Mouse (Mus musculus) adrenal gland, postnatal 10 days (tissue): ENCODE measurements around the gene Vhl. TPM values are rescaled to one million over a fixed set of nuclear protein-coding genes. Genes with fewer than 3 reads are reported as not detected.
"Not testable (repeated sequence)": the region's sequence is repeated elsewhere in the genome, so short reads cannot be mapped to it uniquely, and the experiment has no call there.

Experiments
- DNase-seq: peaks from one replicate; pipeline ENCODE4 v3.0.0; 2021; ENCODE audit warnings: mixed read lengths
- total RNA-seq, 2 experiments: library from RNA; stranded (reverse); gene quantifications; 2 replicates each; pipeline ENCODE4 v1.2.3; 2021

Vhl gene
- total RNA-seq, 2 experiments from 2014 or later = 24.7 to 26.3 TPM

DNA sequence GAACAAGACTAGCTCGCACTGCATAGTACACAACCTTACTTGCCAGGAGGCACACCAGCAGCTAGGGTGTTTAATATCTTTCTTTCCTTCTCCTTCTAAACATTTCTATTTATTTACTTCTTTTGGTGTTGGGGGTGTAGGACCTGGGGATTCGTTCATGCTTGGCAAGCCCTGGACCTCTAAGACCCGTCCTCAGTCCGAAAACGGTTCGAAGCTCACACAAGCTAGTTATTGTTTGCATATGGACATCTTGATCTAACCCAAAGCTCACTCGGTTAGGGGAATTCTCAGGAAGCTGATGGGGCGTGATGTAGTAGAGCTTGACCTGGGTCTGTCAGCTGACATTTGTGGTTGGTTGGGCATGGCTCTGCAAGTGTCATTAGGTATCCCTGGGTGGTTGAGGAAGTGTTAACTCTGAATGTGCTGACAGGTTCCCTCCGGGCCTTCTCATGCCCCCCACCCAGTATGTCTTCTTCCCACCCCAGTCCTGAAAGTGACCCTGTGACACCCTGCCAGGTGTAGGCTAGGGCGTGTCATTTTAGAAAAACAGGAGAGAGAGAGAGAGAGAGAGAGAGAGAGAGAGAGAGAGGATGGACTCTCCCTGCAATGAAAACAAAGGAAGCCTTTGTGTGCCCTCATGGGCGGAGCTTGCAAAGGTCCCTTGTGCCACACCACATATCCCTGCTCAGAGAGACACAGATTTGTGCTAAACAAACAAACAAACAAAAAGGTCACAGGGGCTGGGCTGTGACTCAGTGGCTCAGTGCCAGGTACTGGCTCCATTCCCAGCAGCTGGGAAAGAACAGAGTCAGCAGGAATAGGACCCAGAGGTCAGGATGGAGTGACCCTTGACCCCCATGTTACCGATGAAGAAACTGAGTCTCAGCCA lies 37.8 kb downstream of the Vhl start:
- peak; percentile 81 for DNase-seq

DNA sequence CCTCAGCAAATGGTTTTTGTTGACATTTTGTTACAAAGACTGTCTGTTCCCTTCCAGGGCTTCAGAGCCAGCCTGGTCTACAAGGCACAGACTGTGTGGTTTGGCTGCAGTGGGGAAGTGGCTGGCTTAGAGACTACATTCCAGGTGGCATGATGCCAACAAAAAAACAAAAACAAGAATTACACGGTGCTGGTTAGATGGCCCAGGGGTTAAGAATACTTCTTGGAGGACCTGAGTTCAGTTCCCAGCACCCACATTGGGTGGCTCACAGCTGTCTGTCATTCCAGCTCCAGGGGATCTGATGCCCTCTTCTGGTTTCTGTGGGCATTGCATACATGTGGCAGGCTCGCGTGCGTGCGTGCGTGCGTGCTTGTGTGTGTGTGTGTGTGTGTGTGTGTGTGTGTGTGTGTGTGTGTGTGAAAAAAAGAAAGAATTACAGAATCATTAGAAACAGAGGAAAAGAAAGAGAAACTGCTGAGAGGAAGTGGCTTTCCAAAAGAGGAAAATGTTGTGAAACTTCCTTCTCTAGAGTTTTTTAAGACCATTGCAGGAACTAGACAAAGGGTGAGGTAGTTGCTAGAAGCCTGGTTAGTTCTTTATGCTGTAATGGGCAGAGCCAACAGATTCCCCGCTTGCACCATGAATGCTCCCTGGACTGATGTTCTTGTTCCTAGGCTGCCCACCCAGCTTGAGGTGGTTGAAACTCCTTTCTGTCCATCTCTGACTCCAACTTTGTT lies 39.4 kb downstream of the Vhl start:
- no peak for DNase-seq

DNA sequence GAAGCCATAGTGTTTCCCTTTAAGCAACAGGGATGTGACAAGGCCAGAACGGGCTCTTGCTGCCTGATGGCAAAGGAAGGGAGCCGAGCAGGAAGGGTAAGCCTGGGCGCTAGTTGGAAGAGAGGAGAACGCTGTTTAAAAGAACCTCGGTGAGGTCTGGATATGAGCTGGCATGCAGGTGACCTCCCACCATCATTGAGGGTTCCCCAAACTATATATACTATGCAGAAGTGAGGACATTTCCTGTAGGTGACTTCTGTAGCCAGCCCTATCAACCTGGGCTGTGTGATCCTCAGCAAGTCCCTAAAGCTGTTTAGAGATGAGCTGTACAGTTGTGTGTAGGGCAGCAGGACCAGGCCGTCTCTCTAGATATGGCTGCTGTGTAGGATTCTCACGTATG lies 40.5 kb downstream of the Vhl start:
- DNase-seq = no peak

DNA sequence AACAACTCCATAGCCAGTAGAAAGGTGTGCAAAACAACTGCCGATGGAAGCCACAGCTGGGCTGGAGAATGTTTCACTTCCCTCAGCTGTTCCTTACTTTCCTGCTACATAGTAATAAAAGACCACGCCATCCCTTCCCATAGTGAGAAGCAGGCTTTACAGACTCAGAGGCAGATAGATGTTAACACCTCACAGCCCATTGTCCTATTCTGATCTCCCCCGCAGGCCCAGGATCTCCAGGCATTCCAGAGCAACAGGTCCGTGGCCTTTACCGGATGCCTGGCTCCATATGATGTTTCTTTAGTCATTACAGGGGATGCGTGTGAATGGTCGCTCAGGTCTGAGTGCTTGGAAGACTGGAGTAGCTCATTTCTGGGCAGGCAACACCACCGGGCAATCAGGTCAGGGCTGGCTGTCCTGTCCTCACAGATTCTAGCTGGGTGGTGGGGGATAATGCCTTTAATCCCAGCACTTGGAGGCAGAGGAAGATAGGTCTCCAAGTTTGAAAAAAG lies 43.9 kb downstream of the Vhl start:
- no peak for DNase-seq

DNA sequence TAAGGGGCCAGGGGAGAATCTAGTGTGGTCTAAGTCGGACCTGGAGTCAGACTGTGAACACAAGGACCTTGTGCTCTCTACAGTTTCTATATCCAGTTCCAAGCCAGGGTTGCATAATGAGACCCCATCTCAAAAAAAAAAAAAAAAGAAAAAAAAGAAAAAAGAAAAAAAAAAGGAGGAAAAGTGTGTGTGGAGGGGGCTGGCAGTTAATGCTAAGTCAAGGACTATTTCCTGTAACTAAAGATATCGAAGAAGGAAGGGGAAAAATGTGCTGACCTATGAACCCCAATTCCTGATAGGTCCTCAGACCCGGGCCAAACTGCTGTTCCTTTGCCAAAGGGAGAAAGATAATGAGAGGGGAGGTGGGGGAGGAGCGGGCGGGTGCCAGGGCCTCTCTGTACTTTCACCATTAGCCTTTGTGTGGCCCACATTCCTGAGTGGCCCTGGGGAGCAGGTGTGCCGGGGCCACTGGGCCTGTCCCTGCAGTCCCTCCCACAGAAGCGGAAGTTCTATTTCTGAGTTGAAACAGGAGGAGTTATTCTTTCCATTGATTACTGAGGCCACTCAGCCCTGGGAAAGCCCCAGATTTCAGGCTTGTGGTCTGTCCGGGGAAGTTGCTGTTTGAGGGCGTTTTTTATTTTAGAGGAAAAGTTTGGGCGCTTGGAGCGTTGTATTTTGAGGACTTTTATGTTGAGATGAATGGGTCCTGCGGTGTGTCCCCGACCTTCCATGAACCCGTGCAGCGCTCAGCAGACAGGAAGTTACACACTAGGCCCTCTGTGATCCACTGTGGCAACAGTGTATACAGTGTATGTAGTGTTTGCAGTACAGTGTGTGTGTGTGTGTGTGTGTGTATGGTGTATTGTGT lies 44.8 kb downstream of the Vhl start:
- peak; percentile 55 for DNase-seq

DNA sequence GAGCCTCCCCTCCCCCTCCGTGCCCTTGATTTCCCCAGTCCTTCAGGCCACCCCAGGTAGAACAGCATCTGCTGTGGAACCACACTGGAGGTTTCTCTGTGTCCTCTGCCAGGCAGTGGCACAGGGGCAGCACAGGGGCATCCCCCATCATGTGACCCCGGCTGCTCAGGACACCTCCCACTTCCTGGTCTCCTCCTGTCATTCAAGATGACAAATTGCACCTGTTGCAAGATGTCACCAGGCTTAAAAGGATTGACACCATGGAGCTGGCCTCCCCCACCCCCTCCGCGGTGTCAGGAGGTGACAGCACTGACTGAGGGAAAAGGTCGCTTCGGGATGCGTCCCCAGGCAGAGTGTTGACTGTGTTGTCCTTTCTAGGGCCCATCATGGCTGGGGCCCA lies 46.1 kb downstream of the Vhl start:
- no peak for DNase-seq

DNA sequence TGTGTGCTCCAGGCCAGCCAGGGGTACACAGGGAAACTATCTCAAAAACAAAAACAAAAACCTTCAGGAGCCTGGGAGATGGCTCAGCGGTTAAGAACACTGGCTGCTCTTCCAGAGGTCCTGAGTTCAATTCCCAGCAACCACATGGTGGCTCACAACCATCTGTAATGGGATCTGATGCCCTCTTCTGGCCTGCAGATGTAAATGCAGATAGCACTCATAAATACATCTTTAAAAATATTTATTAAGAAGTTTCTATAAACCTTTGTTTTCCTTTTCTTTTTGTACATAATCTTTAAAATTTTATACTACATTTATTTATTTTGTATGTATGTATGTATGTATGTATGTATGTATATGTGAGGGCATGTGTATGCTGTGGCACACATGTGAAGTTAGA lies 48.3 kb downstream of the Vhl start:
- not testable (repeated sequence) for DNase-seq

DNA sequence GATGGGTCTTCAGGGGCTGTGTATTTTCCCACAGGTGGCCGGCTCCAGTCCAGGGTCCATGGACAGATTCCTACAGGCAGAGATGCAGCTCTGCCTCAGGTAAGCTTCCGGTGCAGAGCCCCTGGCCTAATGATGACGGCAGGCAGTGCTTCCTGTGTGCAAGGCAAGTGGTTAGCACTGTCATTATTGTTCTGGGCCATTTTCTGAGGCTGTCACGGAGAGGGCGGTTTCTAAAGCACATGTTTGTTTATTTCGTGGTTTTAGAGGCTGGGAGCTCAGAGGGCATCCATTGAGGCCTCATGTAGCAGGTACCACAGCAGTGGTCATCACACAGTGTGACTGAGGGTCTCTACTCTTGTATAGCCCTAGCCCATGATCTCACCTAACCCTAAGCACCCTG lies 49.2 kb downstream of the Vhl start:
- DNase-seq = no peak

DNA sequence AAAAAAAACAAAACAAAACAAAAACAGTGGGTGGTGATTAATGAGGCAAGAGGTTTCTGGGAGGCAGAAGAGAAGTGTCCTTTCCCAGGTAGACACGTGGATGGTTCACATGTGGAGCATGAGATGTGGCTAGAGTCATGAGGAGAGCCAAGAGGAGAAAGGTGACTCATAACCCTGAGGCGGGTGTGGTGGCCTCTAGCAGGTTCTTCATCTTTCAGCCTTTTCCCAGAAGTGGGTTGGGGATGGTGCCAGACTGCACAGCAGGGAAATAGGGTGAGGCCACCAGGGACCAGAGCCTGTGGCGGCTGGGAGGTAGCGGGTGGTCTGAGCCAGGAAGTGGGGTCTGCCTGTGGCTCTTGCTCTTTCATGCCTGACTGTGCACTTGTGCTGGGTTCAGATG lies 51.5 kb downstream of the Vhl start:
- no peak for DNase-seq

DNA sequence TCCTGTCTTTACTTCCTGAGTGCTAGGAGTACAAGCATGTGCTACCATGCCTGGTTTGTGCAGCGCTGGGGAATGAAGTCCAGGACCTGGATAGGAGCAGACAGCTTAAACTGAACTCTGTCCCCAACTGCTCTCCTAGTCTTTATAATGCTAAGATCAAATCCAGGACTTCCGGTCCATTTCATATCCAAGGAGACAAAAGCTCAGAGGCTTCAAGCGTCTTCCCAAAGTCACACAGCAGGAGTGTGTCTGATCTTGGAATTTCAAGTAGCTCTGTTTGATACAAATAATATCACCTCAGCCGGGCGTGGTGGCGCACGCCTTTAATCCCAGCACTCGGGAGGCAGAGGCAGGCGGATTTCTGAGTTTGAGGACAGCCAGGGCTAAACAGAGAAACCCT lies 52.2 kb downstream of the Vhl start:
- no peak for DNase-seq

DNA sequence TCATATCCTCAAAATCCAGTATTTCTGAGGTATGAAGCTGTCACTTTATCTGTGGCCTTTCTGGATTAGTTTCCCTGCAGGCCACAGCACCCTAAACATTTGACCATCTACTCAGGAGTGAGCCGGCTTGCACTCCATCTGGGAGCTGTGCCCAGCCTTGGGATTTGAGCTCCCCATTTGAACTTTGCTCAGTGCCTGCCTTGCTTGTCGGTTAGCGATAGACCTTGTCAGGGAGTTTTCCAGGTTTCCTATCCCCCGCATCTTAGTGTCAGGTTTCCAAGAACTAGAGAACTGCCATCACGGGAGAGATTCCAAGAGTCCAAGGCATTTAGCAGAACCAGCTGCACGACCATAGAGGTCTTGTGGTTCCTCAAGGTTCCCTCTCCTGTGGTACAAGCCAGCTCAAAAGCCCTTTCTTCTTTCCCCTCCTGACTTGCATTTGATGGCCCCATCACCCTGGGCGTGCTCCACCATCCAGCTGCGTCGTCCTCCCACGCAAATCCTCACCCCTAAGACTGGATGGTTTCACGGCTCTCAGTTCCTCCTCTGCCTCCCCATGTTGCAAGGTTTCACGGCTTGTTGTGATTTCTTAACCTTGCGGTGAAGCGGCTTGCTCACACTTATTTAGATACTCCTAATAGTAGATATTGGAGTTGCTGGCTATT lies 53.4 kb downstream of the Vhl start:
- no peak for DNase-seq

DNA sequence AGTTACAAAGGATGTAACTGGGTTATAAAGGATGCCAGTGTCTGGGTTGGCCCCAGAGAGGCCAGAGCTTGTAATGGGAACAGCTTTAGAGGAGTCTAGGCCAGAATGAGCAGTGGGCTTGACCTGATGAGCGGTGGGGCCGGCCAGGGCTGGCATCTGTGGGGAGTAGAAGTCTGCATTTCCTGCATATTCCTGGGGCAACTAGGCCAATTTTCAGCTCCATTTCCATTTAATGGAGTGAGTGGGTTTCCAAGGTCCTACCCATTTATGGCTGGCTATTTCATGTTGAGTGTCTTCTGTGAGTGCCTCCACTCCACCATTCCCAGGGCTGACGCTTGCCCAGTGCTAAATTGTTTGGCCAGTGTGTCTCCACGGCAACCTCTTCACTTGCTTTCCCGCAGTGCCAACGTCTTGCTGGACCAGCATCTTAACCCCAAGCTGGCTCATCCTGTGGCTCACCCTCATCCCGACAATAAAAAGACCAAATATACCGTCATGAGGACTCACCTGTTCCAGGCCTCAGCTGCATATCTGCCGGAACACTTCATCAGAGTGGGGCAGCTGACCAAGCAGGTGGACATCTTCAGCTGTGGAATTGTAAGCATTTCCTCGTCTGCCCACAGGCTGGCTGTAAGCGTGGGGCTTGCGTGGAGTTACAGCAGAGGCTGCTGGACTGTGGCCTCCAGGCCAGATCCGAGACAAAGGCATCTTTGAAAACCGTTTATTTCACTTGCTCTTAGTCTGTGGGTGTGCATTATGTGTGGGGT lies 54.7 kb downstream of the Vhl start:
- DNase-seq = no peak

DNA sequence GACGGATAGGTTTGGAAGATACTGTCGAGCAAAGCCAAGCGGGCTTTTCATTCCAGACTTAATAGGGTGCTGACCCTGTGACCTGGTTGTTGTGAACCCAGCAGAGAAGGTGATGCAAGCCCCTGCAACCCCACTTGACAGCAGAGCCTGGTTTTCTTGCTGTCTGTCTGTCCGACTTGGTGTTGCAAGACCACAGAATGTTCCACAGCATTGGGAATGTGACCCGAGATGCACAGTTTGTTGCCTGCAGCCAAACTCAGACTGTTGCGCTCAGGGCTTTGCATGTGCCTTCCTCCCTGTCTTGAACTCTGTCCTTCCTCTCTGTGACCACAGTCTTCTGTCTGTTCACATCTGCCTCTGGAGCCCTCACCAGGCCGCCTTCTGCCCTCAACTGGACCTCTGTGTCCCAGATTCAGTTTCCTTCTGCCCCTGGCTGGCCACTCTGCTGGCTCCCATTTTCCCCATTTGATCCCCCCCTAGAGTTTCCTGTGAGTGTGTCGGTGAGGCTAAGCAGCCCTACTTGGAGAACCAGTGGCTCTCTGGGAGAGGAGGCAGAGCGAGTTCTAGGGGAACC lies 56.3 kb downstream of the Vhl start:
- no peak for DNase-seq

Other genes starting within 250 kb of the Vhl start
- 10 to 100 TPM; 30.5 to 37.1 TPM for gene Tada3, start 246.1 kb upstream of the Vhl start, total RNA-seq
- 100 to 1,000 TPM; 181 to 183 TPM for gene Arpc4, start 245.8 kb upstream of the Vhl start, total RNA-seq
- 1 to 10 TPM; 1.8 to 4.3 TPM for gene Ttll3, start 234.7 kb upstream of the Vhl start, total RNA-seq
- 10 to 100 TPM; 16.4 to 24.4 TPM for gene Rpusd3, start 204.6 kb upstream of the Vhl start, total RNA-seq
- 100 to 1,000 TPM; 397 to 418 TPM for gene Cidec, start 188.2 kb upstream of the Vhl start, total RNA-seq
- gene Jagn1, start 181.4 kb upstream of the Vhl start, total RNA-seq = 10 to 100 TPM; 47.6 to 48.4 TPM
- 1 to 10 TPM; 1.1 to 1.5 TPM for gene Il17re, start 165.5 kb upstream of the Vhl start, total RNA-seq
- gene Il17rc, start 152.5 kb upstream of the Vhl start, total RNA-seq = 10 to 100 TPM; 22.6 to 25.0 TPM
- 10 to 100 TPM; 35.8 to 43.1 TPM for gene Creld1, start 140.7 kb upstream of the Vhl start, total RNA-seq
- under 1 TPM; 0.30 to 0.55 TPM for gene Prrt3, start 122.0 kb upstream of the Vhl start, total RNA-seq
- gene Emc3, start 92.3 kb upstream of the Vhl start, total RNA-seq = 10 to 100 TPM; 76.9 to 81.2 TPM
- 1 to 10 TPM; 5.0 to 7.0 TPM for gene Fancd2, start 92.3 kb upstream of the Vhl start, total RNA-seq
- not detected for gene Fancd2os, start 23.2 kb upstream of the Vhl start, total RNA-seq
- gene Brk1, start 19.2 kb upstream of the Vhl start, total RNA-seq = 100 to 1,000 TPM; 139 to 159 TPM
- gene Irak2, start 14.5 kb downstream of the Vhl start, total RNA-seq = 10 to 100 TPM; 15.8 to 23.3 TPM
- 10 to 100 TPM; 53.5 to 58.7 TPM for gene Tatdn2, start 73.1 kb downstream of the Vhl start, total RNA-seq
- not detected for gene Ghrl, start 95.9 kb downstream of the Vhl start, total RNA-seq
- gene Sec13, start 116.8 kb downstream of the Vhl start, total RNA-seq = 100 to 1,000 TPM; 103 to 113 TPM